Mouse (Mus musculus) small intestine, adult 2 months (tissue): ENCODE data around the gene Myf5.

Source experiments
- CTCF ChIP-seq: fragments of 200-500 bp; IDR thresholded peaks from 2 replicates; pipeline ENCODE4 v1.5.1; 2012; ENCODE audit warnings: low read depth, mild to moderate bottlenecking, control low read depth, inconsistent platforms, low read length, moderate library complexity, mixed read lengths; ENCODE audit not compliant: insufficient replicate concordance, insufficient read length; ENCODE audit errors: extremely low read depth
- POLR2A ChIP-seq: fragments of 200-500 bp; IDR thresholded peaks from 2 replicates; pipeline ENCODE4 v1.6.1; 2012; ENCODE audit warnings: low read depth, mild to moderate bottlenecking, control low read depth, inconsistent platforms, low read length, moderate library complexity

DNA sequence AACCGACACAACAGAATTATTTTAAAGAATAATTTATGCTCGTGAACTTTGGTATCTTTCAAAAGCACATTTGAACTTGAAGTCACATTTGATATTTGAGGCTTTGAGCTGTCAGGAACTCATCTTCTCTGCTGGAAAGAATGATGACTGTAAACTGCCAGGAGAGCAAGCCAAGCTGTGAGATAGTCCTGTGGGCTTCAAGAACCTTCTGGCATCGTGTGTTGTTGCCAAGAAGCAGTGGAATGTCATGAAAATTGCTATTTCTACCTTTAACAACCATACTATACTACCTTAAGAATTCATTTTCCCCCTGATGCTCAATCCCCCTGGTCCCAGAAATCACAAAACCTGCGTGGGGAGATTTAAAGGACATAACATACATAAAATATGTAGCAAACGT, 33.3 kb upstream of the Myf5 start:
- TF ChIP-seq POLR2A = no peak
- no peak for TF ChIP-seq CTCF
